Mouse (Mus musculus): ENCODE data around the gene Gm20696.

Gene Gm20696

DNA sequence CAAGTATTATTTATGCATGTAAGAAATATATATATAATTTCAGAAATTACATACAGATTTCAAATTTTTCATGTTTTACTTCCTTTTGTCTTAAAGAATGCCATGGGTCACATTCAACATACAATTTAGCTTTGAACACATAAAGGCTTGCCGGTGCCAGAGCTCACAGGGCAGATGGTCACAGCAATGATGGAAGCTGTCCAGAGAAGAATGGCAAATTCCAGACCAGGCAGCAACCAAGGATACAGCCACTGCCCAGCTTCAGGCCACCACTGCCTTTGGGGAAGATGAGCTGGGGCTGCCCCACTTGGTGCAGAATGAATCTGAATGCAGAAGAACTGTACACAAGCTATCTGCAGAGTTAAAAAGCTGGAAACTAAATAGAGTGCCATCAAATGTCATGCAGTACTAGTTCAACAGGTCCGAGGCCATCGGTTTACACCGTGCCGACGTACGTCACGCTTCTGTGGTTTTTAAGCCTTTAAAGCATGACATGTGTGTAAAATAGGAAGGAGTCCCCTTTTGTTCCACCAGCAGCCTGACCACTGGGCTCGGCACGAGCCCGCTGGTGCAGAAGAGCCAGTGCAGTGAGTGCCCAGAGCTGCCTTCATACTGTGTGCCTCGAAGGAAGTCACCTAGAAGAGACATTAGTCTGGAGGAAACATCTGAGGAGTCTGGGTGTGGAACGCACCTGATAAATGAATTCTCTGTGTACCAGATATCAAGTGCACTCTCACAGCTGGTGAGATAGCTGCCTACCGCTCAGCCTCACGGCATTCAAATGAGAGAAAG is 383.5 kb downstream of the Gm20696 start:
- DNase-seq (ENCODE audit: low spot score), result no peak

DNA sequence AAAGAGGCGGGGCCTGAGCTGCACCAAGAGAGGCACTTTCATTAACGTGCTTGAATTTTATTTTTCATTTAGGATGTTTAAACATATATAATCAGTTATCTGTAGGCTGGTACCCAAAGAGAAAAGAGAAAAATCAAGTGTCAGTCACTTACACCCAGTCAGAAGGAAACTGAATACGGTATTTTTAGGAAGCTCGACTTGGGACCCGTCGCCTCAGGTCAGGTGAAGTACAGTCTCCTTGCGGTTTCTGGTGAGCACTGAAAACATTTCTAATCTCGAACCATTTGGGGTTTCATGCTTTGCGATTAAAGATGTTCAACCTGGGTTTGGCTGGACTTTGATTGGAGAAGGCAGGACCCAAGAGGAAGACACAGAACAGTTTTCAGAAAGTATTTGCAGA is 385.2 kb downstream of the Gm20696 start:
- no peak for DNase-seq (ENCODE audit: low spot score)

DNA sequence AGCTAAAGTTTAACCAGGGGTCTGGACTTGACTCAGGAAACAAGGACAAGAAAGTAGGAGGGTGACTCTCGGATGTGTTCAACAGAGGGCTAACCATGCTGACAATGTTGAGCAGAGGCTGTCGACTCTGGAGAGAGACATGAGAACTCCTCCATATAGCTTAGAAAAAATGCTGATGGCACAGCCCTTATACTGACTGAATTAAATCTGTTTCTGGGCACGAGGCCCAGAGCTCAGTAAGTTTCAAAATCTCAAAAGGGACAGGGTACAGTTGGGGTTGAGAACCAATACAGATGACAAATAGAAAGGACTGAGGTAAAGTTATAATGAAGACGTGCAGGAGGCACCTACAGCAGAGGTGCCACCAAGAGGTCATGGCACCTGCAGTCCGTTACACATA is 386.0 kb downstream of the Gm20696 start:
- DNase-seq (ENCODE audit: low spot score), result no peak

DNA sequence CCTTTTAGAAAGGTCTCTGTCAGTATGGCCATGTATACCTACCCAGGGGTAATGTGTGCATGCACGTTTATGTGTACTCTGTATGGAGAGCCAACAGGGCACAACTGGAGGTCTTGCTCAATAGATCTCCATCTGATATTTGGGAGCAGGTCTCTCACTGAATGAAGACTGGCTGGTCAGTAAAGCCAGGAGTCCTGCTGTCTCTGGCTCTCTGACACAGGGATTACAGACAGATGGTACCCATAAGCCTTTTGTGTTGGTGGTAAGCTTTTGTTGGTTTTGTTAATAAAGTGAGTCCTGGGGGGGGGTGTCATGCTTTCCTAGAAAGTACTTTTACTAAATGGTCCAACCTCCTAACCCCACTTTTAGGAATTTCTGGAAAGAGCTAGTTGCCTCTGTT is 389.3 kb downstream of the Gm20696 start:
- no peak for DNase-seq (ENCODE audit: low spot score)

DNA sequence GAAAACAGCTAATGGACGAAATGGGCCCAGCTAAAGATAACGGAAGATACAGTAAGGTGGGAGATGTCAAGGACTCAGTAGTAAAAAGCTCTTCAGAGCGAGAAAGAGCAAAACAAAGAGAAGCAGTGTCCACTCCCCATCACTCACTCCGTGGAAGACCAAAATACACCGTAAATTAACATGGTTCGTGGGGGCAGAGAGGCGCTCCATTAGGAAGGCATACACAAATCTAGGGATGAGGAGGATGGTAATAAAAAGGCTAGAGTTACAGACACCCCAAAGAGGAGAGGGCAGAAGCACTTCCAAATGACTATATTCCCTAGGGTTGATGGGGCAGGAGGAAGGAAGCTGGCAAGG is 390.3 kb downstream of the Gm20696 start:
- DNase-seq (ENCODE audit: low spot score), result no peak

DNA sequence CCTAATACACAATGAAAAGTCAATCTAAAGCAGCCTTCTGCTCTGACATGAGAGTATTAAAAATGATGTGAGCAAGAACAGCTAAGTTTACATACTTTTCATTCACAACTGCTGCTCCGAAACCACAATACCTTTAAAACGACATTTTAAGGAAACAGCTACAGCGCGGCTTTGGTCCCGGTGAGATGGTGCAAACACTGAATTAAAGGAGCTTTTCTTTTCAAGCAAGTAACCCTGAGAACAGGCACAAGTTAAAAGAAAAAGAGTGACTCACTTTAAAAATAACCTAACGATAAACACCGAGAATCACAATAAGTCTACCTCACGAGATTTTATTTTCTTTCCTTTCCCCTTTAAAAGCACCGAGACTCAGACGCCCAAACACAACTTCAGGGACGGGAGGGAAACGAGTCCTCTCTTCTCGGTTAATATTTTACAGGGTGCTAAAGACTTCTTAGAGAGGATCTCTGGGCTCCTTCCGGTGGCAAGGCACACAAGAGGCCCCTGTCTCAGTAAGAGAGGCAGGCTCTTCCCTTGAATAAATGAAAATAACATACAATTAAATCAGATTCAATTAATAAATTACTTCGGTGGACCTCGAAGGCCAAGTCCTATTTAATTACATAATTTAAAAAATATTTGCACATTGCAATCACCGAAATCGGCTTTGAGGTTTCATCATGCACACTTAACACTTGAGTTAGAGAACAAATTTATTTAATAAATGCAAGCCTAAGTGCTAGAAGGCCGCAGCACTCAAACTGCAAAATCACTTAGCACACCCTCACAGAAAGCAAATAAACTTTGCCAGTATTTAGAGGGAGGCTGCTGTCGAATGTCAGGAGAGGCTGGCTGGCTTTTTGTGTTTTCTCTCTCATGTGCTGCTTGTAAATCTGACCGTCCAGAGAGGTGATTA is 391.0 kb downstream of the Gm20696 start:
- DNase-seq (ENCODE audit: low spot score), result peak; percentile 67

DNA sequence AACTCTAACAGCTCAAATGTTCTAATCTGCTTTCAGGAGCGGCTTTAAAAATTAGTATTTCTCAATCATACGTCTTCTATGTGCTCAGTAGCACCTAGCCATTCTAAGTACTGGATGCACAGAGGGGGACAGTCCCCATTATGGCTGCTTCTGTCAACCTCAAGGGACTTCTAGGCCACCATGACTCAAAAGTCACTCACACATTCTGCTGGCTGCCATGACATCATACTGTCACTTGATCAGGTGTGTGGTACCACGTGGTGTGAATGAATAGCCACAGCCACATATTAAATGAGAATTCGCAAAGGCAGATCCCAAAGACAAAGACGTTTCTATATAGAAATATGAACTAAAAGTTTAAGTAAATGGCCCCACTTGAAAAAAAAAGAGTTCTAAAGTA is 391.9 kb downstream of the Gm20696 start:
- no peak for DNase-seq (ENCODE audit: low spot score)

DNA sequence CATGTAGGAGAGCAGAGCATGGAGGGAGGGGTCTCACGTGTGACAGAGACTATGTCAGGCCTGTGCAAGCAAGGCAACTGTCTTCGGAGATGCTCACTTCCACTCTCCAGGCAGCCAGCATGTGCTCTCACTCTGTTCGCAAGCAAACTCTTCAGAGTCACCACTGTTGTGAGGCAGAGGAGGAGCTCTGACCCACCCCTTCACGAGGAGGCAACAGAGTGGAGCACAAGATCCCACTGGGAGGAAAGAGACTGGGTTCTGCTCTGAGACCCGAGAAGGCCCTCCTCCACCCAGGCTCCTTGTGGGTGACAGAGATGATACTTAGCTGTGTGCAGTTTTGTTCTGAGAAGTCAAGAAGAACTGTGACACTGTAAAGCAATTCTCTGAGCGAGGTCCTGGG is 392.4 kb downstream of the Gm20696 start:
- no peak for DNase-seq (ENCODE audit: low spot score)

DNA sequence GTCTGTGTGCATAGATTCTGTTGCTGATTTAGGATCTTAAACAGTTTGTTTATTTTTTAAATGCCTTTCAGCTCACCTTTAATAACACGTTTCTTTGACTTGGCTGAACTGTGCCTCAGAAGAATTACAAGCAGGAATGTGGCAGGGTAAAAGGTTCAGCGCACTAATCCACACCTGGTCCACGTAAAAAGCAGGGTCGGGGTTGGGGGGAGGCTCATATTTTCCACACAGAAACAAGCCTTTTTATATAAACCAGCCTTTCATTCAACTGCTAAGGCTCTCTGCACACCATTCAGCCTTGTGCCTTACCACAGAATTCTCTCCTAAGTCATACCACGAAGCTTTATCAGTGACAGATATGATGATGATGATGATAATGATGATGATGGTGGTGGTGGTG is 393.4 kb downstream of the Gm20696 start:
- no peak for DNase-seq (ENCODE audit: low spot score)

DNA sequence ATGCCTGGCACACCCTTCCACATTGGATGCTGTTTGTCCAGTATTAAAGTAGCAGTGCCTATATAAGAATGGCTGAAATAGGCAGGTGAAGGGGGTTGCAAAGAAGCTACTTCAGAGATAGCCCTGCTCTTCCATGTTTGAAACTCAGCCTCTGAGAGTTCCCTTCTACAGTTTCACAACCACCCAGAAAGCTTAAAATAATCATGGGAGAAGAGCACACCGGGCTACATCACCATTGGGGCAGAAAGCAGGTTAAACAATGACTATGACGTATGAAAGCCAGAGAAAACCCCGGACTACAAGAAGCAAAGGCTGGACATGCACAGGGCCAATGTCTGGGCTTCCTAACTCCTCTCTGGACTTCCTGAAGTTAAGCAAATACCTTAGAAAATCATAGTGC is 394.4 kb downstream of the Gm20696 start:
- DNase-seq (ENCODE audit: low spot score), result no peak

DNA sequence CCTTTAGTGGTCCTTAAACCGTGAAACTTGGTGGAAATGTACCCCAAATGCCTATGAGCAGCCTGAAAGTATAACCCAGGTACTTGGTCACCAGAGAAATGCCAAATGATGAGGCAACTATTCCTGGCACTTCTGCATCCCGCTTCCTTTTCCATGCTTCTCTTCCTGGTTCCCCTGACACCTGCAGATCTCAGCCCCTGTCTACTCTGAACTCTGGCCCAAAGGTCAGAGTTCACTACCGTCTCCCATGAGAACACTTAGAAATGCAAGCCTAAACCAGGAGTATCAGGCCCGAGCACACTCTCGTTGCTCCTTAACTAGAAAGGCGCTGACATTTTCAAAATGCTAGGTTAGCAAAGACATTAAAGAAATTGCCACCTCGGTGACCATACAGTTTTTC is 394.9 kb downstream of the Gm20696 start:
- DNase-seq (ENCODE audit: low spot score), result no peak

DNA sequence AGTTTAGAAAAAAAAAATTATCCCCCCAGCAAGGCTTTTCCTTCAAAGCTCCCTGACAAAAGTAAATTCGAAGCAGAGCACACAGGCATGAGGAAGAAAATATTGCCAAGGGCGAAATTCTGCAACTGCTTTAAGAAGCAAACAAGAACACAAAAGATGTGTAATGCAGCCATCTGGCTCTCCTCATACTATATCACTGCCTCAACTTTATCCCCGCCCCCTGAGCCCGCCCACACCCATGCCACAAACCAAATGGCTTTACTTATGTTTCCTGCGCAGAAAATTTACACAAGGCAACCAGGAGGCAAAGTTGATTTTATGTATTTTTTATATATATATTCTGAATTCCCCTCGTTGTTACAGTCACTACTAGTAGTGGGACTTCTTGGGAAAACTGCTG is 396.7 kb downstream of the Gm20696 start:
- no peak for DNase-seq (ENCODE audit: low spot score)

DNA sequence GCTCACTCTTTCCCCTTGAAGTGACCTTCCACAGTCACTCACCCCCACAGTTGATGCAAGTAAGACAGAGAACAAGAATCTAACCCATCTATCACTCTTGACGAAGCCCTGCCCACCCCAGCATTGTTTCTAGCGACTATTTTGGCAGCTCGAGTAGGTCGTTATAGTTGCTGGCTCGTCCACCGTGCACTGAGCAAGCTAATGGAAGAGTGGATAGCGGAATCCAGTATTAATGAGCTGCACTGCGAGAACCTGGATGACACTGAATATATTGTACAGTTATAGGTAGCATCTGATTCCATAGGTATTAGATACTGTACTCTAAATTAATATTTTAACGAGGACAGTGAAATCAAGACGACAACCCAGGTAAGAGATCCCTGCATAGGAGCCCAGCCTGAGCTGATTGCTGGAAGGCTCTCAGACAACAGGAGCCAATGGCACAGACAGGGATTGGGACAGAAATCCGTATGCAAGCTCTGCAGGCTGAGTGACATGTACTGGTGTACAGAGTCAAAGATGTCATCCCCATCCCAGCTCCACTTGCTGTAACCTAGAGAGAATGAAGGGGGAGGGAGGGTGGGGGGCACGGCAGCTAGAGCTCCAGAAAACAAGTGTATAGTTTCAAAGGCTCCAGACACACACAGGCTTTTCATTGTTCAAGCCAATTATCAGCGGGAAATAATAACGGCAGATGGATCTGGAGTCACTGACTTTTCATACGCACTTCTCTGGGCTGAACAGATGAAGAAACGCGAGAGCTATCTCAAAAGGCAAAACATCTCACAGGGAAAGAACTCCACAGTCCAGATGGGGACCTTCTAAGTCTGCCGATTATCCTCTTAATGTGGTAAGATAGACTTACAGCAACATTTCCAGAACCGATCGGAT is 398.2 kb downstream of the Gm20696 start:
- no peak for DNase-seq (ENCODE audit: low spot score)

DNA sequence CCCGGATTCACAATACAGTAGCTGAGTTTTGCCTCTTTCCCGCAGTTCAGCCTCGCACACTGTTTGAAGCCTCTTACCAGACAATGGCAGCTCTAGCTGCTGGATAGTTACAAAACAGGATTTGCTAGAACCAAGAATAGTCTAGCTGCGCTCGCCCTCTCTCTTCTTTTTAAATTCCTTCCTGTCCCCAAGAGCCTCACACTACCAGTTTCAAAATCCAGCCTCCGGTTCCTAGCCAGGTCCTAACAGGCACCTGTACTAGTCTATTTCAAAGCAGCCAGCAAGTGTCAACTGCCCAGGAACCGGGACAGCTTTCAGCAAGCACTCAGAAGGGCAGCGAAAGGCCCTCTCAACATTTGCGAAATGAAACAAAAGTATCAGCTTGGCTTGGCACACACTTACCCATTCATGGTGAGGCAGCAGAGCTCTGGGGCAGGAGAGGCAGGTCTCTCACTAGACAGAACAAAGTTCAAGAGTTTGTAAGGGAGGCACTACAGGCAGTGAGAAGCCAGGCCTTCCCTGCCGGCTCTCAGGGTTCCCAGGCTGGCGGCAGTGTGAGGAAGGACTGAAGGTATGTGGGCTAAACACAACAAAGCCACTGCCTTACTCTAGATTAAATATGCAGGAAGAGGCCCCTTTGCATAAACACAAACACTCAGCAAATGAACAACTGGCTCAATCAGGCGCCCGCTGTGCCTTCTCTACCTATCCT is 400.5 kb downstream of the Gm20696 start:
- DNase-seq (ENCODE audit: low spot score), result peak; percentile 84

DNA sequence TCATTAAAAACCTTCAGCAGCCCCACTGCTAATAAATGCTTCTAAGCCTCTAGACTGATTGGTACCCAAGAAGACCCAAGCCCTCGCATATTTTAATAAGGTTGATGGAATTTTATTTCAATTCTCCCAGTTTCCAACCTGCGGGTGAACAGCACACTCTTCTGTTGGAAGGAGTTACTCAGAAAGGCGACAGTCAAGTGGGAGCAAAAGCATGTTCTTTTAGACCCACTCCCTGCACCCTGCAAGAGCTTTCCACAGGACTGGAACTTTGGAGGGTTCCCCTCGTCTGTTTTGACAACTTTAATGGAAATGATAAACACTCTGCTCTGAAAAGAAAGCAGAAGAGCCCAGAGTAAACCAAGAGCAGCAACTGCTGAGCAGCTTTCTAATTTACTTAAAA is 401.4 kb downstream of the Gm20696 start:
- peak; percentile 24 for DNase-seq (ENCODE audit: low spot score)

DNA sequence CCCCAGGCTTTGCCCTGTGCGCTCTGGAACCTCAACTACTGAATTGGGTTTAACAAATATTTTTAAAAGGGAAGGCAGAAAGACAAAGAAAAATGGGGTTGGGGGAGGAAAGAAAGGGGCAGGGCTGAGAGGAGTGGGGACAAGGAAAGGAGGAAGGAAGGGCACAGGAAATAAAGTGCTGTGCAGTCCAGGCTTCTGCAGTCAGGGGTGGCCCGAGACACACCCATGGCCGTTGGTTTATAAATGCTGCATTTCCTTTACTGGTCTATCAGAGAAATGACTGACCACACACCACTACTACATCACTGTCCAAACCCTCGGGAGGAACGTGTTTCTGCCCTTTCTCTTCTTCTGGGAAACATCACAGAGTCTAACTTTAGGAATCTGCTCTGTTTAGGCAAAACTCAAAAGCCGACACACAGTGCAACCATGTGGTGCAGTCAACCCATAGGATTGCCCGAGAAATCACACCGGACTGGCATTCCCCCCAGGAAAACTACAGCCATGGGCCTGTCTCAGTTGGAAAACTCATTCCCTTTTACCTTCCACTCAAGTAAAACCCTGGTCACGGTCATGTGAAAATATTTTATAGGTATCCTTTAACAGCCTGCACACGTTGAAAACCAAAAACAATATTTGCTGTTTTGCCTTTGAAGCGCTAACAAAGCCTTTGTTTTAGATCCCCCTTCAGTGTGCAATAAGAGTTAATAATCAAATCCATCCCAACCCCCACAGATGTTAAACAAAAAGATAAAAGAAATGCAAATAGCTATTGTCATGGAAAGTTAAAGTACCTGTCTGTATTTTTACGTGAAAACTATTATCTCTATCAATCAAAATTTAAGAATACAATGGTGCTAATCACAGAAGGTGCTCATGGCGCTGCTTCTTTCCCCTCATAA is 402.2 kb downstream of the Gm20696 start:
- DNase-seq (ENCODE audit: low spot score), result peak; percentile 24

DNA sequence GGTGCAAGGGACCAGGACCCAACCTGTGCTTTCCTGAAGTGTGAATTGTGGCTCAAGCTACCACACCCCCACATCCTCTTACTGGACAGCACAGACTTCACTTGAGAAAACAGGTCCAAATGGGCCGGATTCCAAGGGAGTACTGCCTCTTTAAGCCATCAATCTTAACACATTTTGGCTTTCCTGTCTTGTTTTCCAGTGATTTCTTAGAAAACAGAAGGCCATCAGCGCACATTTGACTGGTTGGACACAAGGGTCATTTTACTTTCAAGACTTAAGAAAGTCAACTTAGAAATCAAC is 402.8 kb downstream of the Gm20696 start:
- DNase-seq (ENCODE audit: low spot score), result peak; percentile 28

DNA sequence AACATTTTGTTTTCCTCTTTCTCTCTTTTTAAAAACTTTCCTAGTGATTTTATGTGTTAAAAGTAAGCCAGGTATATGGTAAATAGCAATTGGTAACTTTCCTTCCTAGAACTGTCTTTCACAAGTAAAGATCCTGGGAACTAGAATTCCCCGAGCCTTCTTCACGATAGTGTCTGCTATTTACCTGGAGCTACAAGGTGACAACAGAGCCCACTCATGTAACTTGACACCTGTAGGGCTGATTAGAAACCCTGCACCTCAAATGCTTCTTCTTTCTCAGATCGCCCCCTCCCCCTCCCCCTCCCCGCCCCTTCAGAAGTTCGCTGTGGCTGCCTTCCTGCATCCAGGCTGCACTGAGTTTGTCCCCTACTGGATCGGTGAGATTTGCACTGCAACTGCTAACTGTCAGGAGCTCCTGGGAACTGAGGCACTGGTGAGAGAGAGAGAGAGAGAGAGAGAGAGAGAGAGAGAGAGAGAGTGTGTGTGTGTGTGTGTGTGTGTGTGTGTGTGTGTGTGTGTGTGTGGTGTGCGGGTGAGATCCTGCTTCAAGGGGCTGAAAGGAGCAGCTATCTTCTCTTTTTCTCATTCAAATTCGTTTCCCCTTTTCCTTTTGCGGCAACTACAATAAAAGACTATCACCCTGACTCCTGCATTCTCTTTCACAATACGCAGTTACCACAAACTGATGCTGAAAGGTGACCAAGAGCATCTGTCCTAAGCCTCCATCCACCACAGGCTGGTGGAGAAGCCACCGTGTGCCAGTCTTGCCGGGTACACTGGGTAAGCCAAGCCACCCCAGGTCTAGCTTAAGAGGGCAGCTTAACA is 403.3 kb downstream of the Gm20696 start:
- no peak for DNase-seq (ENCODE audit: low spot score)

DNA sequence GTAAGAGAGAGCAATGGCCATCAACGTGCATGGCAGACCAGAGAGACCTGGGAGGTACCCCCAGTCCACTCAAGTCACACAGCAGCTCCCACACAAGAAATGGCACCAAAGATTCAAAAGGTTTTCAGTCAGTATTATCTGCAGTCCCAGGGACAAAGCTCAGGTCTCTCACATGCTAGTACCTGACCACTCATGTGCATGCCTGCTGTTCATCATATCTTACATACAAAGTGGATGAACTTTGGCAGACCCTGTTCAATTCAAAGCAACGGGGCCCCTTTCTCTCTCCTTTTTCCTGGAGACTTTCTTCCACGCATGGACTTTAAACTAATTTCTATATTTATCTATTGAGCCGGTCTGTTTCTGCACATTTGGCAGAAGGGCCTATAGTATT is 404.9 kb downstream of the Gm20696 start:
- no peak for DNase-seq (ENCODE audit: low spot score)

All from lung, postnatal 25 days (tissue).